Mouse (Mus musculus) bone marrow macrophage, adult 2 months (primary cell): Measurements from ENCODE around the gene Cavin1.

Source experiments
- CTCF ChIP-seq: IDR thresholded peaks from 2 replicates; pipeline ENCODE4 v1.5.1; 2012; ENCODE audit warnings: low read depth, mild to moderate bottlenecking, low read length, moderate library complexity
- POLR2A ChIP-seq: IDR thresholded peaks from 2 replicates; pipeline ENCODE4 v1.6.1; 2012; ENCODE audit warnings: mild to moderate bottlenecking, low read depth, low read length, borderline replicate concordance

GRCm38 (mm10) chr11:100994655-100995054 lies 24.0 kb upstream of the Cavin1 start:
- no peak for TF ChIP-seq CTCF
- no peak for TF ChIP-seq POLR2A
